Mouse (Mus musculus): ENCODE data around the gene Gm2035. TPM values are rescaled to one million over a fixed set of nuclear protein-coding genes. Genes with fewer than 3 reads are reported as not detected.
"Not testable (repeated sequence)": the region's sequence is repeated elsewhere in the genome, so short reads cannot be mapped to it uniquely, and the experiment has no call there.

Gm2035 gene
- total RNA-seq (2015) (not detected in 2 replicates), total RNA-seq (2017) (not detected in 2 replicates)

GRCm38 (mm10) chr12:87919721-87920120 lies at the start of gene Gm2035:
TSS of gene Gm2035 (minus strand) at chr12:87919857.
- not testable (repeated sequence) for ATAC-seq (replicated peaks; ENCODE audit: poor library complexity)

GRCm38 (mm10) chr12:87953780-87954179 lies 34.1 kb upstream of the Gm2035 start, which contains the start of gene Gm2042:
TSS of gene Gm2042 (plus strand) at chr12:87954080.
- ATAC-seq (replicated peaks; ENCODE audit: poor library complexity): not testable (repeated sequence)

- not testable (repeated sequence) for ATAC-seq (replicated peaks; ENCODE audit: poor library complexity)
These were observed 24.6 kb downstream of the Gm2035 start, which contains the start of gene Gm2022 for GRCm38 (mm10) chr12:87895070-87895469. TSS of gene Gm2022 (plus strand) at chr12:87895370.

- ATAC-seq (replicated peaks; ENCODE audit: poor library complexity): not testable (repeated sequence)
These were observed 45.9 kb downstream of the Gm2035 start, which contains the start of gene Gm2016 for GRCm38 (mm10) chr12:87873772-87874171. TSS of gene Gm2016 (plus strand) at chr12:87874072.

Other genes starting within 250 kb of the Gm2035 start
- not detected in 2 replicates for gene Gm21319, start 144.1 kb downstream of the Gm2035 start, total RNA-seq (2015)
- not detected in 2 replicates for gene Gm21319, start 144.1 kb downstream of the Gm2035 start, total RNA-seq (2017)
- not detected in 2 replicates for gene Gm21936, start 124.3 kb downstream of the Gm2035 start, total RNA-seq (2015)
- gene Gm21936, start 124.3 kb downstream of the Gm2035 start, total RNA-seq (2017): not detected in 2 replicates
- not detected in 2 replicates for gene BB287469, start 103.3 kb downstream of the Gm2035 start, total RNA-seq (2015)
- not detected in 2 replicates for gene BB287469, start 103.3 kb downstream of the Gm2035 start, total RNA-seq (2017)
- gene Gm2001, start 77.5 kb downstream of the Gm2035 start, total RNA-seq (2015): not detected in 2 replicates
- gene Gm2001, start 77.5 kb downstream of the Gm2035 start, total RNA-seq (2017): not detected in 2 replicates
- gene Gm2016, start 45.8 kb downstream of the Gm2035 start, total RNA-seq (2015): not detected in 2 replicates
- not detected in 2 replicates for gene Gm2016, start 45.8 kb downstream of the Gm2035 start, total RNA-seq (2017)
- not detected in 2 replicates for gene Gm2022, start 24.5 kb downstream of the Gm2035 start, total RNA-seq (2015)
- not detected in 2 replicates for gene Gm2022, start 24.5 kb downstream of the Gm2035 start, total RNA-seq (2017)
- gene Gm2042, start 34.2 kb upstream of the Gm2035 start, total RNA-seq (2015): not detected in 2 replicates
- not detected in 2 replicates for gene Gm2042, start 34.2 kb upstream of the Gm2035 start, total RNA-seq (2017)
- gene Gm2075, start 92.0 kb upstream of the Gm2035 start, total RNA-seq (2015): not detected in 2 replicates
- gene Gm2075, start 92.0 kb upstream of the Gm2035 start, total RNA-seq (2017): not detected in 2 replicates
- not detected in 2 replicates for gene Gm6803, start 98.9 kb upstream of the Gm2035 start, total RNA-seq (2015)
- not detected in 2 replicates for gene Gm6803, start 98.9 kb upstream of the Gm2035 start, total RNA-seq (2017)
- not detected in 2 replicates for gene Gm2056, start 107.1 kb upstream of the Gm2035 start, total RNA-seq (2015)
- not detected in 2 replicates for gene Gm2056, start 107.1 kb upstream of the Gm2035 start, total RNA-seq (2017)
- gene Gm16368, start 163.8 kb upstream of the Gm2035 start, total RNA-seq (2015): not detected in 2 replicates
- gene Gm16368, start 163.8 kb upstream of the Gm2035 start, total RNA-seq (2017): not detected in 2 replicates